Comparison of ENCODE assay signal across 8 mouse cellular contexts in the genomic region with DNA sequence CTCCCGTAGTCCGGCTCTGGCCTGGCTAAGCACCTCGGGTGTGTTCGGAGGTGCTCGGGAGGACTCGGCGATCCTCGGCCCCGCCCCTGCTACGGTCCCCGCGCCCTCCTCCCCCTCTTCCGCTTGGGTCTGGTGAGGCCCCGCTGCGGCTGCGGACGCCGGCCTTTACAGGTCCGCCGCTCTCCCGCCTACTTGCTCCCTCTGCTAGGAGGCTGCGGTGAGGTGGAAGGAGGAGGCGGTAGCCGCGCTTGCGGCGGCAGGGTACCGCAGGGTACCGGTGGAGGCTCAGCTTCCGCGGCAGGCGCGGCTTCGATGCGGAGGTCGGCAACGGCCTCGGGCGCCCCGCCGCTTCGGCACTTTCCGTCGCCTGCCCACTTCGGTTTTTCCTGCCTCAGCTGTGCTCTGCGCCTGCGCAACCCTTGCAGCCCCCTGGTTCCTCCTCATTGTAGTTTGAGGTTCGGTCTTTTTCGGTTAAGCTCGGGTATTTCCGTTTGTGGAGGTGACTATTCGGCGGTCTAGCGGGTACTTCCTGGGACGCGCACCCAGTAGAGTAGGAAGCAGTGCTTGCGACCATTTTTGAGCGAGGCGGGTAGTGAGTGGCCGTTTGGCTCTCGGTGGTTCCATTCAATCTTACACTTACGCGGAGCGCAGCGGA. TPM values are rescaled to one million over a fixed set of nuclear protein-coding genes. Genes with fewer than 3 reads are reported as not detected.
DNase-seq lines count a peak whose midpoint lies in the region; ATAC-seq lines count a peak whose summit lies in the region.

A gene (minus strand): TSS at position 375 of the 655 bp plus-strand sequence.

- peak; percentile 98 for DNase-seq in CD4-positive helper T cell, adult 2 months (ENCODE audit: low read depth, low spot score)
- peak; percentile 91 for DNase-seq in fibroblast of lung, adult 2 months (ENCODE audit: low read depth)
- DNase-seq in kidney, postnatal 14 days, result peak; percentile 99
- peak; percentile 93 for DNase-seq in liver, embryonic 13.5 days
- DNase-seq in neural tube, embryonic 10.5 days (ENCODE audit: extremely low spot score, low spot score), result peak; percentile 99

- no peaks in the 10 kb centered on the region; the same call in none of the 2 replicates for H3K4me1 ChIP-seq in brown adipose tissue, adult 24 weeks (ENCODE audit: control insufficient read depth, insufficient read depth, insufficient read length, low read length)
- peaks cover 11 to 35% of the 10 kb centered on the region in 2 experiments for H3K4me1 ChIP-seq in heart, embryonic 14.5 days (ENCODE audit: control insufficient read depth in 2 of 2, insufficient read depth in 2 of 2, low read length in 2 of 2)
- H3K4me1 ChIP-seq in liver, embryonic 13.5 days (replicated peaks), result peaks cover 56% of the 10 kb centered on the region
- H3K4me1 ChIP-seq in stomach, embryonic 16.5 days (ENCODE audit: control insufficient read depth, insufficient read depth, low read length), result peaks cover 35% of the 10 kb centered on the region

- peaks cover 23% of the 10 kb centered on the region for H3K36me3 ChIP-seq in heart, embryonic 14.5 days (ENCODE audit: control insufficient read depth, insufficient read depth, low read length)
- H3K36me3 ChIP-seq in liver, embryonic 13.5 days, result peaks cover 22% of the 10 kb centered on the region
- H3K36me3 ChIP-seq in stomach, embryonic 16.5 days (ENCODE audit: control insufficient read depth, insufficient read depth, low read length), result peaks cover 9% of the 10 kb centered on the region

- H3K27me3 ChIP-seq in heart, embryonic 14.5 days (ENCODE audit: control insufficient read depth, insufficient read depth, low read length), result peaks cover 9% of the 10 kb centered on the region
- peaks cover 25% of the 10 kb centered on the region for H3K27me3 ChIP-seq in liver, embryonic 13.5 days
- H3K27me3 ChIP-seq in stomach, embryonic 16.5 days (ENCODE audit: control insufficient read depth, insufficient read depth, low read length), result peaks cover 6% of the 10 kb centered on the region

- 0 out of 2 replicates have a peak, but pooled peaks cover under 1% of the 10 kb centered on the region for H3K9me3 ChIP-seq in heart, embryonic 14.5 days (ENCODE audit: control insufficient read depth, low read length)
- H3K9me3 ChIP-seq in liver, embryonic 13.5 days (replicated peaks), result 0 out of 2 replicates have a peak, but pooled peaks cover 3% of the 10 kb centered on the region
- H3K9me3 ChIP-seq in stomach, embryonic 16.5 days (replicated peaks; ENCODE audit: control insufficient read depth, low read length), result peaks cover 5% of the 10 kb centered on the region; the same call in 1 of the 2 replicates

- H3K9ac ChIP-seq in heart, embryonic 14.5 days (ENCODE audit: low read length), result peak within 1 kb of the TSS; percentile 97
- peak within 1 kb of the TSS; percentile 97 for H3K9ac ChIP-seq in liver, embryonic 13.5 days
- H3K9ac ChIP-seq in stomach, embryonic 16.5 days (ENCODE audit: low read length), result peak within 1 kb of the TSS; percentile 97

- peak; percentile 92 for ATAC-seq in heart, embryonic 14.5 days (ENCODE audit: insufficient number of reproducible peaks, insufficient read depth, low FRiP score, low read depth)
- ATAC-seq in liver, embryonic 13.5 days (ENCODE audit: low read depth), result peak; percentile 87
- peak; percentile 95 for ATAC-seq in stomach, embryonic 16.5 days (ENCODE audit: insufficient read depth, low FRiP score)

- under 1% methylated on average over 62 of the region's 65 CpGs for WGBS in heart, embryonic 14.5 days
- whole genome bisulfite sequencing in liver, embryonic 13.5 days (ENCODE audit: insufficient replicate concordance), result under 1% methylated on average over 64 of the region's 65 CpGs
- WGBS in stomach, embryonic 16.5 days, result under 1% methylated on average over 63 of the region's 65 CpGs

- peak within 1 kb of the TSS; percentile 83 for H3K4me2 ChIP-seq in heart, embryonic 14.5 days (ENCODE audit: low read length)
- peak within 1 kb of the TSS; percentile 74 for H3K4me2 ChIP-seq in liver, embryonic 13.5 days
- peak within 1 kb of the TSS; percentile 90 for H3K4me2 ChIP-seq in stomach, embryonic 16.5 days (ENCODE audit: low read depth, low read length)

- peak within 1 kb of the TSS; percentile 98 for H3K4me3 ChIP-seq in brown adipose tissue, adult 24 weeks (ENCODE audit: insufficient read depth, low read depth, low read length)
- H3K4me3 ChIP-seq in heart, embryonic 14.5 days (ENCODE audit: control insufficient read depth in 1 of 2, insufficient read depth in 1 of 2, low read depth in 1 of 2, low read length in 2 of 2), result peak within 1 kb of the TSS; percentile 85 to 92
- peak within 1 kb of the TSS; percentile 86 for H3K4me3 ChIP-seq in liver, embryonic 13.5 days (replicated peaks)
- peak within 1 kb of the TSS; percentile 81 for H3K4me3 ChIP-seq in stomach, embryonic 16.5 days (replicated peaks; ENCODE audit: low read length)

- H3K27ac ChIP-seq in brown adipose tissue, adult 24 weeks (replicated peaks; ENCODE audit: low read depth, low read length), result peak within 1 kb of the TSS; percentile 96
- H3K27ac ChIP-seq in heart, embryonic 14.5 days (replicated peaks in 1 of 2; ENCODE audit: control insufficient read depth in 1 of 2, insufficient read depth in 1 of 2, low read depth in 2 of 2, low read length in 2 of 2), result peak within 1 kb of the TSS; percentile 98 to 100
- H3K27ac ChIP-seq in liver, embryonic 13.5 days, result peak within 1 kb of the TSS; percentile 97
- peak within 1 kb of the TSS; percentile 99 for H3K27ac ChIP-seq in stomach, embryonic 16.5 days (ENCODE audit: low read length)

RNA-seq across cellular contexts. Expression of the gene that starts here (rescaled TPM):
- polyA plus RNA-seq in brown adipose tissue, adult 24 weeks (2012; ENCODE audit: insufficient read depth, insufficient read length, missing spikeins), result 258 and 293 TPM in 2 replicates
- polyA plus RNA-seq in heart, embryonic 14.5 days (2014; fragmentation: Nextera tagmentation; extraction: Ambion mirVana), result 151 and 180 TPM in 2 replicates
- polyA plus RNA-seq in liver, embryonic 13.5 days (2015; fragmentation: Nextera tagmentation; extraction: Ambion mirVana), result 70.0 and 80.8 TPM in 2 replicates
- polyA plus RNA-seq in stomach, embryonic 16.5 days (2015; fragmentation: Nextera tagmentation; extraction: Ambion mirVana), result 21.4 and 22.1 TPM in 2 replicates

Comparison
In these comparisons a context has a peak if more than half of its experiments do, and no peak if none do; other contexts are left out.
1. Peak in every context shown above with its lines: DNase-seq, ATAC-seq, H3K4me3 ChIP-seq and H3K27ac ChIP-seq.